Mouse (Mus musculus) left cerebral cortex, postnatal 4 days (tissue): ENCODE results near the gene Gm10406. TPM values are rescaled to one million over a fixed set of nuclear protein-coding genes. Genes with fewer than 3 reads are reported as not detected.
A peak's percentile ranks its signal among the peaks of the same experiment; 100 is the strongest.
"Not testable (repeated sequence)": the region's sequence is repeated elsewhere in the genome, so short reads cannot be mapped to it uniquely, and the experiment has no call there.

ENCODE experiments used
- DNase-seq: peaks from one replicate; pipeline ENCODE4 v3.0.0-alpha.2; 2022
- intact Hi-C: fragments of 180-260 bp; cut with DNase I; formaldehyde crosslinking; loops from one replicate; pipeline ENCODE4 v1.15.1; 2025
- total RNA-seq, 2 experiments: library from RNA; stranded (reverse); gene quantifications; 2 replicates each; pipeline ENCODE4 v1.2.3; 2021

Gene Gm10406
- total RNA-seq, result 1 to 10 TPM; 2.7 to 3.5 TPM

DNA sequence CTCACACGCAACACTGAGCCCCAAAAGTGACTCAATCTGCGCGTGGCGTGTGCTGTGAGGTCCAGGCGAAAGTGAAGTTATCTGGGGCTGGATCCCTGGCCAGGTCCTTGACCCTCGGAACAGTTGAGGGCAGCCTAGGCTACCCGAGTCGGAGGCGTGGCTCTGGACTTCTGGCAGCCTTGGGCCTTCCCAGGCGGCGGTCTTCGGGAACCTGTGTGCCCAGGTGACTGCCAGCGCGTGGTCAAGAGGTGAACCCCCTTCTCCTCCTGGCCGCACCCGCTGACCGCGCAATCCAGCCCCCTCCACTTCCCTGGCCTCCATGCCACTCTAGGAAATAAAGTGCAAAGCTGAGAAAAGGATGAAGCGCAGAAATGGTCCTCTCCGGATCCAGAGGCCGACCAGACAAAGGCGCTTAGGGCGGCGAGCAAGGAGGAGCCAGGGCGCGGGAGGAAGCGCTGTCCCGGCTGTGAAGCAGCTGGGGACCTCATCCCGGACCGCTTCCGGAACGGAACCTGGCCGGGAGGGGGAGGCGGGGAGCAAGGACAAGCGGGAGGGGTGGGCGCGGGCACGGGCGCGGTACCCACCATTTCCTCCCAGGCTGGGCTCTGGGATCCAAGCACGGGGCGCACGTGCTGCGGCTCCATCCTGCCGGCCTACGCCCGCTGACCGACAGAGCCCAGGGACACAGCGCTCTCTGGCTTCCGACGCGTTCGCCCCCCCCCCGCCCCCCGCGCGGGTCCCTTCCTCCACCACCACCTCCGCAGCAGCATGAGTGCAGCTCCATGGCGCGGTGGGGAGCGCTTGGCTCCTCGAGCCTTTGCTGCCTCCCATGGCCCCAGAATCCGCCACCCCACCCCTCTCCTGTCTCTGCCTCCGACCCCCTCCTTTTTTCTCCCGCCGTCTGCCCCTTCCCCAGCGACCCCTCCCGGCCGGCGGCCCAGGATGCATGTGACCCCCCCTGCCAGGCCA lies at the start of gene Gm10406:
TSS of gene Gm10406 (minus strand) at position 669 of the 969 bp plus-strand sequence.
- DNase-seq, result peak; percentile 31
- intact Hi-C loops, result not testable (repeated sequence)

DNA sequence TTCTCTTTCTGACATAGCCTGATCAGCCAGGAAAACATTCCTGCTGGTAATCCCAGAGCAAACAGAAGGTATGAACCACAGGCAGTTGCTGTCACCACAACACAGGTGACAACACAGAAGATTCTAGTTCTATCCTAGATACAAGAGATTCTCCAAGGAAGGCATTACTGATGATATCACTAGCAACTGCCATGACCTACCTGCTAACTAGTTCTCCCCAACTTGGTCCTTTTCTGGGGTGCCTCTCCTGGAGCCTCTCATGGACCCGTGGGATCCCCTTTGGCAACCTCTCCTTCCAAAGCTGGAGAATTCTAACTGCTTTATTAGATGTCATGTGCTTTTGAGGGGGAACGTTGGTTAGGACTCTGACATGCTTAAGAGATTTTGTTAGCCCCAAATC lies 17.6 kb upstream of the Gm10406 start, which contains the start of gene Gm3685:
TSS of gene Gm3685 (minus strand) at position 101 of the 400 bp plus-strand sequence.
- DNase-seq, intact Hi-C loops: not testable (repeated sequence)

DNA sequence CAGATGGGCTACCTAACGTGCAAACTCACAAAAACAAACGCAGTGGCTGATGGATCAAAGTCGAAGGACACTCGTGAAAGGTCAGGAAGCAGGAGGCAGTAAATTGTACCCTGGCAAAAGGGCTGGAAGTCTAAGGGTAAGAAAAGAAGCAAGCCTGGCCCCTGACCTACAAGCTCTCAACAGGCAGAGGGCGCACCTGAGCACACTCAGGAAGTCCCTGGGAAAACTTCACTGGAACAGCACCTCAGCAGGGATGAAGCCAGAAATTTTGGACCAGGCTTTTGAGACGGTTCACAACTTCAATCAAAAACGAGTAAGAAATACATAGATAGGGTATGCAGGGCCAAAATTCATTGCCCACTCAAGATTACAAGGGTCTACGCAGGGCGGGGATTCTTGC lies 975 bp downstream of the Gm10406 start:
- intact Hi-C loops, result not testable (repeated sequence)
- DNase-seq, result peak; percentile 0

DNA sequence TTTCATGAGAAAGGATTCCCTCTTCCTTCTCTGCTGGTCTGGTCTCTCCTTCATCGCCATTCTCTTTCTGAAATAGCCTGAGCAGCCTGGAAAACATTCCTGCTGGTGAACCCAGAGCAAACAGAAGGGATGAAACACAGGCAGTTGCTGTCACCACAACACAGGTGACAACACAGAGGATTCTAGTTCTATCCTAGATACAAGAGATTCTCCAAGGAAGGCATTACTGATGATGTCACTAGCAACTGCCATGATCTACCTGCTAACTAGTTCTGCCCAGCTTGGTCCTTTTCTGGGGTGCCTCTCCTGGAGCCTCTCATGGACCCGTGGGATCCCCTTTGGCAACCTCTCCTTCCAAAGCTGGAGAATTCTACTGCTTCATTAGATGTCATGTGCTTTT lies 53.5 kb downstream of the Gm10406 start, which contains the start of gene Gm6356:
TSS of gene Gm6356 (minus strand) at position 101 of the 400 bp plus-strand sequence.
- intact Hi-C loops, result not testable (repeated sequence)

More for the DNA sequence above, 53.5 kb downstream of the Gm10406 start, which contains the start of gene Gm6356:
- not testable (repeated sequence) for DNase-seq

Other genes starting within 250 kb of the Gm10406 start
- under 1 TPM in 1 of 2 experiments, not detected in 1; 0.70 TPM for gene Gm3642, start 187.1 kb downstream of the Gm10406 start, total RNA-seq
- gene Gm3667, start 137.5 kb downstream of the Gm10406 start, total RNA-seq, result 1 to 10 TPM; 5.8 to 8.3 TPM
- not detected for gene Gm6356, start 53.6 kb downstream of the Gm10406 start, total RNA-seq
- not detected for gene Gm3685, start 17.5 kb upstream of the Gm10406 start, total RNA-seq
- gene Gm3696, start 73.2 kb upstream of the Gm10406 start, total RNA-seq, result 1 to 10 TPM; 6.7 TPM
- gene Gm6676, start 98.0 kb upstream of the Gm10406 start, total RNA-seq, result not detected
- gene Gm3512, start 147.1 kb upstream of the Gm10406 start, total RNA-seq, result 1 to 10 TPM; 3.8 to 4.7 TPM
- not detected for gene Gm16434, start 167.1 kb upstream of the Gm10406 start, total RNA-seq
- gene Gm3727, start 237.3 kb upstream of the Gm10406 start, total RNA-seq, result not detected